Mouse (Mus musculus): ENCODE results near the gene Gm614. TPM values are rescaled to one million over a fixed set of nuclear protein-coding genes. Genes with fewer than 3 reads are reported as not detected.

The Gm614 gene
- polyA plus RNA-seq, 1 experiment from 2014 or later: not detected

DNA sequence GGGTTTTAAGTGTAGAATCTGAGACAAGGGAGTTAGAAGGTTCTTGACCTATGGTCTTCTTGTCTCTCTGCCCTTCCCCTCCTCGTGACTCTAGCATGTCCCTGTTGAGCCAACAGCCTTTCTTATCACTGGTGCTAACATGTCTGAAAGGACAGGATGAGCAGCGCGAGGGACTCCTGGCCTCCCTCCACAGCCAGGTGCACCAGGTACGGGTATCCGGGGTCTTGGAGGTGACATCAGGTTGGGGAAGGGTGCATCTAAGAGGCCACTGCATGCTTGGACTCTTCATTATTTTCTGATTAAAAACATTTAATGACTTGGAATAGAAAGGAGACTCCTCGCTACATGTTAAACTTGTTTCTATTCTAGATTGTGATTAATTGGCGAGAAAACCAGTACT, 25.2 kb upstream of the Gm614 start:
- Histone ChIP-seq H3K36me3 (ENCODE audit: control insufficient read depth, insufficient read depth) (peaks cover 37% of the 10 kb centered on the region), H3K27ac (ENCODE audit: low read length) (peak overlapping the region; percentile 93)

GRCm38 (mm10) chrX:101288432-101288831, 24.6 kb upstream of the Gm614 start:
- Histone ChIP-seq H3K4me3 (ENCODE audit: low read depth, low read length) (no peak overlapping the region), H3K9ac (ENCODE audit: low read depth, low read length) (peak overlapping the region; percentile 48), H3K4me1 (ENCODE audit: control insufficient read depth, low read depth, low read length) (peaks cover 41% of the 10 kb centered on the region), H3K27me3 (ENCODE audit: control insufficient read depth, insufficient read depth, low read depth, low read length) (no peaks in the 10 kb centered on the region; the same call in 1 of the 2 replicates), H3K9me3 (replicated peaks; ENCODE audit: control insufficient read depth, low read length) (no peaks in the 10 kb centered on the region), H3K4me2 (ENCODE audit: low read depth, low read length) (peak overlapping the region; percentile 46), H3K36me3 (ENCODE audit: control insufficient read depth, insufficient read depth) (peaks cover 38% of the 10 kb centered on the region), H3K27ac (ENCODE audit: low read length) (peak overlapping the region; percentile 93)
- WGBS (ENCODE audit: insufficient replicate concordance): 68% methylated on average over 6 of the region's 6 CpGs
- peak; percentile 54 for ATAC-seq (ENCODE audit: low read depth)

More for the DNA sequence above, 25.2 kb upstream of the Gm614 start:
- Histone ChIP-seq H3K4me2 (ENCODE audit: low read depth, low read length) (peak overlapping the region; percentile 42), H3K9me3 (replicated peaks; ENCODE audit: control insufficient read depth, low read length) (no peaks in the 10 kb centered on the region), H3K27me3 (ENCODE audit: control insufficient read depth, insufficient read depth, low read depth, low read length) (no peaks in the 10 kb centered on the region; the same call in 1 of the 2 replicates), H3K4me3 (ENCODE audit: low read depth, low read length) (no peak overlapping the region), H3K9ac (ENCODE audit: low read depth, low read length) (no peak overlapping the region), H3K4me1 (ENCODE audit: control insufficient read depth, low read depth, low read length) (peaks cover 41% of the 10 kb centered on the region)
- WGBS (ENCODE audit: insufficient replicate concordance): 74% methylated on average over 7 of the region's 7 CpGs
- ATAC-seq (ENCODE audit: low read depth): no peak

DNA sequence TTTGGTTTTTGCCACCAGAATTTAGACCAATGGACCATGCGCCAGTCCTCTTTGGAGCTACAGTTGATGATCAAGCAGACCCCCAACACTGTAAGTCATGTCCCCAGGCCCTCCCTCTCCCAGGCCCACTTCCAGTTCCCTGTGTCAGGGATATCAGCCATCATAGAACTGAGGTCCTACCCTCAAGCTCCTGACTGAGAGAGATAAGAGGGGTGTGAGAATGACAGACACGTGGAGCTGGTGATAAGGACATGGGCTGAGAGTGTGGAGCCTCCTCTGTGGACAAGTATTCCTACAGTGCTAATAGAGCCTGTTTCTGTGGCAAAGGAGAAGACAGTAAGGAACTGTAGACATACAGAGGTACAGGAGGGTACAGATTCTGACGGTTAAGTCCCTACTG, 23.8 kb upstream of the Gm614 start:
- H3K27ac ChIP-seq (ENCODE audit: low read length): peak overlapping the region; percentile 93
- peaks cover 35% of the 10 kb centered on the region for H3K36me3 ChIP-seq (ENCODE audit: control insufficient read depth, insufficient read depth)

DNA sequence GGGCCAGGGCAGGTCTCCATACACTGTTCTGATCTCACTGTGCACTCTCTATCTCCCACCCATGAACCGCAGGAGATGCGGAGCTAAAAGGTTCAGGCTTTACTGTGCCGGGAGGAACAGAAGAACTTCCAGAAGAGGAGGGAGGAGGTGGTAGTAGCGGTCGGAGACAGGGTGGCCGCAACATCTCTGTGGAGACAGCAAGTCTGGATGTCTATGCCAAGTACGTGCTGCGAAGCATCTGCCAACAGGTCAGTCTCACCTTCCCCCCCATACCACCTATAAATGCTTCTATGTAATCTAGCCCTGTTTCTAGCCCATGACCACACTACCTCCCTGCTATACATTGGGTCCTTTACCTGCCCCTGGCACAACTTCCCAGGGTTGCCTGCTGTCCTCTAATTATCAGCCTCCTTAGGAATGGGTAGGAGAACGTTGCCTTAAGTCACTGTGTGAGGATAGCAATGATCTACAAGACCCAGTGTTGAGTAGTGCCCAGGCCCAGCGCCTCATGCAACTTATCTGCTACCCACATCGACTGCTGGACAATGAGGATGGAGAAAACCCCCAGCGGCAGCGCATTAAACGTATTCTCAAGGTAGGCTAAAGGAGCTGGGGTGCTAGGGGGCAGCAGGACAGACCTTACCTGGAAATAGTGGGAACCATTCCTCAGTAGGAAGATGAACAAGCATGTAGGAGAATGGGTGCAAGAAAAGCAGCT, 22.3 kb upstream of the Gm614 start:
- Histone ChIP-seq H3K36me3 (ENCODE audit: control insufficient read depth, insufficient read depth) (peaks cover 39% of the 10 kb centered on the region), H3K4me2 (ENCODE audit: low read depth, low read length) (no peak overlapping the region)
- no peak for ATAC-seq (ENCODE audit: low read depth)

More for the DNA sequence above, 23.8 kb upstream of the Gm614 start:
- Histone ChIP-seq H3K9me3 (replicated peaks; ENCODE audit: control insufficient read depth, low read length) (no peaks in the 10 kb centered on the region), H3K4me2 (ENCODE audit: low read depth, low read length) (peak overlapping the region; percentile 46), H3K27me3 (ENCODE audit: control insufficient read depth, insufficient read depth, low read depth, low read length) (no peaks in the 10 kb centered on the region; the same call in 1 of the 2 replicates), H3K4me1 (ENCODE audit: control insufficient read depth, low read depth, low read length) (peaks cover 41% of the 10 kb centered on the region), H3K9ac (ENCODE audit: low read depth, low read length) (peak overlapping the region; percentile 48), H3K4me3 (ENCODE audit: low read depth, low read length) (peak overlapping the region; percentile 7; the same call in 1 of the 2 replicates)
- WGBS (ENCODE audit: insufficient replicate concordance): 32% methylated on average over 3 of the region's 3 CpGs
- peak; percentile 98 for ATAC-seq (ENCODE audit: low read depth)

DNA sequence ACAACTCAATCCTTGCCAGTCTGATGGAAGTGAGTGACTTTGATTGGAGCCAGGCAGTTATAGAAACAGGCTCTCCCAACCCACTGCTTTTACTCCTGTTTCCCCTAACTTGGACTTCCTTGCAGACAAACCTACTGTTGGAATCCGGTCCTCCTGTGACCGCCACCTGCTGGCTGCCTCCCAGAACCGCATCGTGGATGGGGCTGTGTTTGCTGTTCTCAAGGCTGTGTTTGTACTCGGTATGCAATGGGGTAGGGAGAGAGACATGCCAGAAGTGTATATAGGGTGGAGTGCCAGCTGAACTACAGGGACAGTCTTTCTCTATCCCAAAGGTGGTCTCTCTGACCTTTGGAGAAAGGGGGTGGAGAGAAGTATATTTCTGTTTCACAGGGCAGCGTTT, 21.7 kb upstream of the Gm614 start:
- H3K4me2 ChIP-seq (ENCODE audit: low read depth, low read length): no peak overlapping the region
- no peak overlapping the region for H3K4me3 ChIP-seq (ENCODE audit: low read depth, low read length)
- no peaks in the 10 kb centered on the region; the same call in 1 of the 2 replicates for H3K27me3 ChIP-seq (ENCODE audit: control insufficient read depth, insufficient read depth, low read depth, low read length)
- no peaks in the 10 kb centered on the region for H3K9me3 ChIP-seq (replicated peaks; ENCODE audit: control insufficient read depth, low read length)
- H3K9ac ChIP-seq (ENCODE audit: low read depth, low read length): no peak overlapping the region
- 0 out of 2 replicates have a peak overlapping the region, but pooled peaks have one; percentile 44 for H3K27ac ChIP-seq (ENCODE audit: low read length)
- H3K36me3 ChIP-seq (ENCODE audit: control insufficient read depth, insufficient read depth): peaks cover 40% of the 10 kb centered on the region
- 22% methylated on average over 6 of the region's 6 CpGs for WGBS (ENCODE audit: insufficient replicate concordance)
- ATAC-seq (ENCODE audit: low read depth): no peak
- H3K4me1 ChIP-seq (ENCODE audit: control insufficient read depth, low read depth, low read length): peaks cover 40% of the 10 kb centered on the region

More for the DNA sequence above, 22.3 kb upstream of the Gm614 start:
- Histone ChIP-seq H3K27me3 (ENCODE audit: control insufficient read depth, insufficient read depth, low read depth, low read length) (no peaks in the 10 kb centered on the region; the same call in 1 of the 2 replicates), H3K27ac (ENCODE audit: low read length) (peak overlapping the region; percentile 93), H3K4me1 (ENCODE audit: control insufficient read depth, low read depth, low read length) (peaks cover 41% of the 10 kb centered on the region), H3K9me3 (replicated peaks; ENCODE audit: control insufficient read depth, low read length) (no peaks in the 10 kb centered on the region), H3K9ac (ENCODE audit: low read depth, low read length) (peak overlapping the region; percentile 10; the same call in 1 of the 2 replicates), H3K4me3 (ENCODE audit: low read depth, low read length) (no peak overlapping the region)
- 82% methylated on average over 14 of the region's 14 CpGs for WGBS (ENCODE audit: insufficient replicate concordance)

DNA sequence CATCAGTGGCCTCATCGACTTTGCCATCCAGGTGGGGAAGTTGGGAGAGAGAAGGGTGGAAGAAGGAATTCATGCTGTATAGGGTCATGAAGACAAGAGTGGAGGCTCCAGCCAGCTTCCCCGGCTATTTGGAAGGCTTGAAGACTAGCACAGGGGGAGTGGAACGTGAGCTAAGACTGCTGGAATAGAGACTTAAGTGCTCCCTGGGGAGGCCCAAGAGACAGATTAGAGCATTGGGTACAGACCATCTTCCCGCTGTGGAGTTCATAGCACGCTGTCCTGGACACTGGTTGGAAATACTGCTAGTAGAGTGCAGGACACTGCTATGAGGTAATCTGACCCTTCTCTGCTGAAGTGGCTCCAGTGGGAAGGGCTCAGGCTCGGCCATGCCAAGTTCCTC, 19.0 kb upstream of the Gm614 start:
- peaks cover 50% of the 10 kb centered on the region for H3K36me3 ChIP-seq (ENCODE audit: control insufficient read depth, insufficient read depth)
- no peaks in the 10 kb centered on the region for H3K27me3 ChIP-seq (ENCODE audit: control insufficient read depth, insufficient read depth, low read depth, low read length)
- 77% methylated on average over 6 of the region's 6 CpGs for WGBS (ENCODE audit: insufficient replicate concordance)
- H3K9ac ChIP-seq (ENCODE audit: low read depth, low read length): no peak overlapping the region
- ATAC-seq (ENCODE audit: low read depth): no peak
- H3K4me2 ChIP-seq (ENCODE audit: low read depth, low read length): no peak overlapping the region
- no peaks in the 10 kb centered on the region for H3K9me3 ChIP-seq (replicated peaks; ENCODE audit: control insufficient read depth, low read length)
- no peak overlapping the region for H3K4me3 ChIP-seq (ENCODE audit: low read depth, low read length)
- no peak overlapping the region for H3K27ac ChIP-seq (ENCODE audit: low read length)
- peaks cover 16% of the 10 kb centered on the region for H3K4me1 ChIP-seq (ENCODE audit: control insufficient read depth, low read depth, low read length)

- ATAC-seq (ENCODE audit: low read depth): peak; percentile 96
- peak within 1 kb of the TSS; percentile 69 for H3K4me3 ChIP-seq (ENCODE audit: low read depth, low read length)
These were observed 10.3 kb upstream of the Gm614 start, which contains the start of gene Med12 for GRCm38 (mm10) chrX:101273875-101274738. Gene Med12 (plus strand): TSS chrX:101274030.

DNA sequence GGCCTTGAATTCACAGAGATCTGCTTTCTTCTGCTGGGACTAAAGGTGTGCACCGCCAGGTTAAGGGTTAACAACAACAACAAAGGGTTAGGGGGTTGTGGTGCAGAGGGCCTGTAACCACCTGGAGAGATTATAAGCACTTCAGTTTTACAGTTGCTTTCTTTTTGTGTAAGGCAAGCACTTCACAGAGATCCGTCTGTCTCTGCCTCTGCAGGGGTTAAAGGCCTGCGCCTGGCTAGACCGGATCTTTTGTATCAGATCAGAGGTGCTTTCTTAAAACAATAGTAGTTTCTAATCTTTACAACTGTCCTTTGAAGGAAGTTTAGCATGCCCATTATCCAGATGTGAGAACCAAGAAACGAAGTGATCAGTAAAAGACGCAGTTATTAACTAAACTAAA, 9.6 kb upstream of the Gm614 start:
- no peak for ATAC-seq (ENCODE audit: low read depth)
- H3K9me3 ChIP-seq (replicated peaks; ENCODE audit: control insufficient read depth, low read length): no peaks in the 10 kb centered on the region
- peak overlapping the region; percentile 59 for H3K4me2 ChIP-seq (ENCODE audit: low read depth, low read length)
- H3K36me3 ChIP-seq (ENCODE audit: control insufficient read depth, insufficient read depth): peaks cover 9% of the 10 kb centered on the region
- H3K27ac ChIP-seq (ENCODE audit: low read length): no peak overlapping the region
- no peaks in the 10 kb centered on the region for H3K27me3 ChIP-seq (ENCODE audit: control insufficient read depth, insufficient read depth, low read depth, low read length)
- peak overlapping the region; percentile 69 for H3K4me3 ChIP-seq (ENCODE audit: low read depth, low read length)
- H3K4me1 ChIP-seq (ENCODE audit: control insufficient read depth, low read depth, low read length): peaks cover 7% of the 10 kb centered on the region
- 32% methylated on average over 6 of the region's 6 CpGs for WGBS (ENCODE audit: insufficient replicate concordance)
- peak overlapping the region; percentile 47 for H3K9ac ChIP-seq (ENCODE audit: low read depth, low read length)

More at GRCm38 (mm10) chrX:101273875-101274738, 10.3 kb upstream of the Gm614 start, which contains the start of gene Med12:
- peak within 1 kb of the TSS; percentile 78 for H3K9ac ChIP-seq (ENCODE audit: low read depth, low read length)
- H3K4me2 ChIP-seq (ENCODE audit: low read depth, low read length): peak within 1 kb of the TSS; percentile 65
- 17% methylated on average over 54 of the region's 54 CpGs for WGBS (ENCODE audit: insufficient replicate concordance)
- peaks cover 7% of the 10 kb centered on the region for H3K4me1 ChIP-seq (ENCODE audit: control insufficient read depth, low read depth, low read length)
- peak within 1 kb of the TSS; percentile 65 for H3K27ac ChIP-seq (ENCODE audit: low read length)
- H3K27me3 ChIP-seq (ENCODE audit: control insufficient read depth, insufficient read depth, low read depth, low read length): no peaks in the 10 kb centered on the region
- no peaks in the 10 kb centered on the region for H3K9me3 ChIP-seq (replicated peaks; ENCODE audit: control insufficient read depth, low read length)
- peaks cover 12% of the 10 kb centered on the region for H3K36me3 ChIP-seq (ENCODE audit: control insufficient read depth, insufficient read depth)

All from liver, embryonic 16.5 days (tissue).